Mouse (Mus musculus) left cerebral cortex, adult 18-20 months (tissue): ENCODE measurements around the gene Arl2bp. TPM values are rescaled to one million over a fixed set of nuclear protein-coding genes. Genes with fewer than 3 reads are reported as not detected.

ENCODE experiments used
- DNase-seq, 2 experiments: peaks; one replicate each; pipeline ENCODE4 v3.0.0; 2021 to 2022; ENCODE audit warnings: low spot score in 2 of 2, mixed read lengths in 1 of 2
- long read RNA-seq, 2 experiments: library from polyadenylated mRNA; stranded (forward); transcript quantifications; one replicate each; pipeline ENCODE4 v2.0.0; 2021
- total RNA-seq, 2 experiments: library from RNA; stranded (reverse); gene quantifications; 2 replicates each; pipeline ENCODE4 v1.2.3; 2021

Gene Arl2bp
- 100 to 1,000 TPM; 135 to 140 TPM for total RNA-seq
- long read RNA-seq, experiment 1, transcript Arl2bp-202 (6 exons, 1,133 nt): minor isoform, 5 of 24 reads
- long read RNA-seq, experiment 1, transcript Arl2bp-201 (6 exons, 2,063 nt): major isoform, 14 of 24 reads
- long read RNA-seq, experiment 1, partial matches to known transcripts: 0 of 24 reads
- long read RNA-seq, experiment 1, other reads (novel, unspliced or antisense): 4 of 24 reads
- long read RNA-seq, experiment 2, transcript Arl2bp-201 (6 exons, 2,063 nt): major isoform, 9 of 17 reads
- long read RNA-seq, experiment 2, partial matches to known transcripts: 0 of 17 reads
- long read RNA-seq, experiment 2, other reads (novel, unspliced or antisense): 6 of 17 reads

DNA sequence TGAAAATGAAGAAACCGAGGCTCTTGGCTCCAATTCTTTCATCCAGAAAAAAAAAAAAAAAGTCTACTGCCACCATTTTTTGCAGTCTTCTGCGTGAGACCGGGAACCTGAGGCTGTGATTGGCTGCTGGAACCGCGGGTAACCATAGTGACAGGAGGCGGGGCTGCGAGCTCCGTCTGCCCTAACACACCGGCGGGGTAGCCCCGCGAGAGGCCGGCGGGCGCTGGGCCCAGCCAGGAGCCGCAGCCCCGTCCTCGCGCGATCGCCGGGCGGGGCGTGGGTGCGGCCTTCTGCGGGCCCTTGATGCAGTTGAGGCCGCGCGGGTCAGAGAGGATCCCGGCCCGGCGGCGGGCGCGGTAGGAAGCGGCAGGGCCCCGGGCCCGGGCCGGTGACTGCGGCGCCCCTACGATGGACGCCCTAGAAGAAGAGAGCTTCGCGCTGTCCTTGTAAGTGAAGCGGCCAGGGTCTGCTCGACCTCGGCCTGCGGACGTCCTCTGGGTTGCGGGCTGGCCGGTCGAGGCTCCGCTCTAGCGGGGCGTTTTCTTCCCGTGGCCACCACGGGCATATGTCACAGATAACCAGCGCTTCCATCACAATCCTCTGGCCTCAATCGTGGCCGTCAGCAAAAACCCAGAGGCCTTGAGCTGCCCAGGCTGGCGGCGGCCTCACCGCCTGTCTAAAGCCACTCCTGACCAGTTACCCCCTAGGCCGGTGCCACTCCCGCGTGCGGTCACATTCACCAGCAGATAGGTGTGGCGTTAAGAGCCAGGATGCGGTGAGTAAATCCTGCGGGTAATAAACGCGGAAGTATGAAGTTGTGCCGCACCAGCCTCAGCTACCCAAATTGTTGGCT, at the start of gene Arl2bp:
TSS of gene Arl2bp (plus strand) at position 145 of the 853 bp plus-strand sequence.
- peak; percentile 91 to 93 for DNase-seq

- no peak for DNase-seq
Observed at GRCm38 (mm10) chr8:94624885-94625284, 41.5 kb upstream of the Arl2bp start.

GRCm38 (mm10) chr8:94633564-94634194, 32.7 kb upstream of the Arl2bp start:
- DNase-seq: no peak

GRCm38 (mm10) chr8:94634211-94634610, 32.2 kb upstream of the Arl2bp start:
- no peak for DNase-seq

GRCm38 (mm10) chr8:94641183-94641582, 25.2 kb upstream of the Arl2bp start:
- DNase-seq: no peak

DNA sequence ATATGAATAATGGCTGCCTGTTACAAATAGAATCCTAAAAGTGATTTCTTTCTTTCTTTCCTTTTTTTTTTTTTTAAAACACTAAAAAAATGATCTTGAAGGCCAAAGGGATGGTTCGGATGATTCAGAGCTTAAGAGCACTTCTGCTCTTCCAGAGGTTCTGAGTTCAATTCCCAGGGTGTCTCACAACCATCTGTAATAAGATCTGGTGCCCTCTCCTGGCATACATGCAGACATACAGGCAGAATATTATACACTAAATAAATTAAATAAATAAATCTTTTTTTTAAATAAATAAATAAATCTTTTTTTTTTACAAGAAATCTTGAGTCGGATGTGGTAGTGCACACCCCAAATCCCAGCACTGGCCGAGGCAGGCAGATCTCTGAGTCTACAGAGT, 24.5 kb upstream of the Arl2bp start:
- DNase-seq: no peak

GRCm38 (mm10) chr8:94645202-94645601, 21.2 kb upstream of the Arl2bp start:
- DNase-seq: no peak

GRCm38 (mm10) chr8:94646165-94646564, 20.2 kb upstream of the Arl2bp start:
- peak in 1 of 2 experiments; percentile 3 for DNase-seq

DNA sequence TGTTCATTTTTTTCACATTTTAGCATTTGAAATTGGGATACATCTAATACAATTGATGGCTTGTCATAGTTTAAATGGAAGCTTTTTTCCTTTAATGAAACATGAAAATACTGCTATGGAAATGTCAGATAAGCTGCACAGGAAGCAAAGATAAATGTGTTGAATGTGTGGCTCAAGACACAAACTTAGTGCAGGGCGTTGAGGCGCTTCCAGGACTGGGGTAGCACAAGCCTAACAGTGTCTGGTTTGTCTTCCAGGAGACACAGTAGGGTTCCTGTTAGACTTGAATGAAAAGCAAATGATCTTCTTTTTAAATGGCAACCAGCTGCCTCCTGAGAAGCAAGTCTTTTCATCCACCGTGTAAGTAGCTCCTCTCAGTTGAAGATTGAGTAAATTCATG, 16.9 kb upstream of the Arl2bp start:
- DNase-seq: no peak

- no peak for DNase-seq
Observed at GRCm38 (mm10) chr8:94652951-94653350, 13.4 kb upstream of the Arl2bp start.

- DNase-seq: no peak
Observed at GRCm38 (mm10) chr8:94654994-94655393, 11.4 kb upstream of the Arl2bp start.

GRCm38 (mm10) chr8:94658031-94658430, 8.4 kb upstream of the Arl2bp start:
- DNase-seq: no peak

GRCm38 (mm10) chr8:94660418-94660817, 6.0 kb upstream of the Arl2bp start:
- DNase-seq: no peak

DNA sequence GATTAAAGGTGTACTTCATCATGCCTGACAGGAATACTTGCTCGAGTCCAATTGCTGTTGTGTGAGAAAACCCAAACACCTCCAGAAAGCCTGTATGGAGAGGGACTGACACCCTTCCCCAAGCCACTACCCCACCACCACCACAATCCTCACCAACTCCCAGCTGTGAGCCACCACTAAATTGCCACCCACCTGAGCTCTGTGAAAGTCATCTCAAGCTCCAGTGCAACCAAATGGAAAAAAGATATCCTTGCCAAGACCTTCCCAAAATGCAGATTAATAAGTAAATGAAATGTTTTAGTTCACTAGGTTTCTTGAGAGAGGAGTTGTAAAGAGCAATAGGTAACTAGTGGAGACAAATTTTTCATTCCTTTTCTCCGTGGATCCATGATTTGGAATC, 1.7 kb upstream of the Arl2bp start:
- DNase-seq: no peak

- DNase-seq: no peak
Observed at GRCm38 (mm10) chr8:94674384-94674783, 8.0 kb downstream of the Arl2bp start.

DNA sequence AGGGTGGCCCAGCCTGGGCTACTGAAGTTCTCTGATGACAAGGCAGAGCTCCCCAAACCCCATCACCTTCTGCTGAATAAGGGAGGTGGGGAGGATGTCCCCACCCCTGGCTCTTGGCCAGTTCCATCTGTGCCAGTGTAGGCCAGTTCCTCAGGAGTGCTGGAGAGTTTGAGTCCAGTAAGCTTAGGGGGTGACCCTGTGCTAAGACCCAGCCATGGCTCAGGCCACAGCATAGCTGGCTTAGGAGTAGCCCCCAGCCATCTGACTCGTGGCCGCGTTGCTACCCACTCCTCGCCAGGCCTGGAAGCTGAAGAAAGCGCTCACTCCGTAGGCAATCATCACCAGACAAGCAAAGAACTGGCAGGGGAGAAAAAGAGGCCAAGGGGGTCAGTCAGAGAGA, 9.5 kb downstream of the Arl2bp start:
- no peak for DNase-seq

DNA sequence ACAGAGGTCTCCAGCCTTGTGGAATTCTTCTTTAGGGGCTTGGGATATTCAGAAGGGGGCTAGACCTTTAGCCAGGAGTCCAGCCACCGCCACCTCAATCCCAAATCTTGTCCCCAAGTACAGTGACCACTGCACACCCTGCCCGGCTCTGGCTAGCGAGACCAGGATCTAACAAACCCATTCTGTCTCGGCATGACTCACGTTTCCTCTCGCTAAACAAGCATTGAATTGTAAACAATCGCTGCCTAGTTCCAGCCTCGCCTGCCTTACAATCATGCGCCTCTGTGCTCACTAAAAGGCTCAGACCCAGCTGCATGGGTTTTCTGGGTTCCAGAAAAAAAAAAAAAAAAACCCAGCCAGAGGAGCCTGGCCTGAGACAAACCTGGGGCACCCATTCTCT, 12.2 kb downstream of the Arl2bp start:
- peak in 1 of 2 experiments; percentile 25 for DNase-seq

DNA sequence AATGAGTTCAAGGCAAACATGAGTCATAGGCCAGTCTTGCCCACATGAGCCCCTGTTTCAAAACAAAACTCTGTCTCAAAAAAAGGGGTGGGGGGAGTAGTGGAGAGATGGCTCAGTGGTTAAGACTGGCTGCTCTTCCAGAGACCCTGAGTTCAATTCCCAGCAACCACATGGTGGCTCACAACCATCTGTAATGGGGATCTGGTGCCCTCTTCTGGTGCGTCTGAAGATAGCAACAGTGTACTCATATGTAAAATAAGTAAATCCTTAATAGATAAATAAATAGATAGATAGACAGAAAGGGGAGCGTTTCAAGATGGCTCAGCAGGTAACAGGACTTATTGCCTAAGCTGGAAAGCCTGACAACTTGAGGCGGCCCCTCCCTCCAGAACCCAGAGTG, 14.0 kb downstream of the Arl2bp start:
- DNase-seq: no peak

DNA sequence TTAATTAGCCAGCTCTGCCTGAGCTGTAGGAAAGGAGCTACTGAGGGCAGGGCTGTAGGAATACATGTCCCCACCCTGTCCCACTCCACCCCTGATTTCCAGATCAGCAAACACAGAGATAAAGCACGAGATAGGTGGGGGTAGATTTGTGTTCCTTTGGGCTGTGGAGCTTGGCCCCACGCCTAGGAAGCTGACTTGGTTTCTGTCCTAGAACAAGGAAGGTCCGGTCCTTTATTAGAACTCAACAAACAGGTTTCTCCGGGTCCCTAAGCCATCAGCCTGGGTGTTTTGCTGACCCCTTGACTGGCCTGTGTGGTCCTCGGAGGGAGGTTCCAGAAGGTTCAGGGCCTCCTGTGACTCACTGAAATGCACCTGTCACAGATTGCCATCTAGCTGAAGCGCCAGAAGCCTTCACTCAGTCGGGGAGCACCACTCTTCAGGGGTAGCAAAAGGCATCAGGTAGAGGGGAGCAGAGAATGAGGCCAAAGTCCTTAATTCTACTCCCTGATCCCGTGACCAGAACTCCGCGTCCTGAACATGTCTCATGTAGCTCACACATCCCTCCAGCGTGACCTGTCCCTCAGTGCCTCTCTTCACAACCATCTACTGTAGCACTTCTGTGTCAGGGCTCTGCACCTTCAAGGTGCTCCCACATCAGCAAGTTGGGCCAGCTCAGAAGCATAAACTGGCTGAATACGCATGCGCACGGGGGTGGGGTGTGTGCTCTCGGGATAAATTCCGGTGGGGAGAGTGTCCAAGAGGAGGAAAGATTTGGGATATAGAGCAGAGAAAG, 16.5 kb downstream of the Arl2bp start:
- no peak for DNase-seq

- no peak for DNase-seq
Observed at GRCm38 (mm10) chr8:94684287-94684686, 17.9 kb downstream of the Arl2bp start.

DNA sequence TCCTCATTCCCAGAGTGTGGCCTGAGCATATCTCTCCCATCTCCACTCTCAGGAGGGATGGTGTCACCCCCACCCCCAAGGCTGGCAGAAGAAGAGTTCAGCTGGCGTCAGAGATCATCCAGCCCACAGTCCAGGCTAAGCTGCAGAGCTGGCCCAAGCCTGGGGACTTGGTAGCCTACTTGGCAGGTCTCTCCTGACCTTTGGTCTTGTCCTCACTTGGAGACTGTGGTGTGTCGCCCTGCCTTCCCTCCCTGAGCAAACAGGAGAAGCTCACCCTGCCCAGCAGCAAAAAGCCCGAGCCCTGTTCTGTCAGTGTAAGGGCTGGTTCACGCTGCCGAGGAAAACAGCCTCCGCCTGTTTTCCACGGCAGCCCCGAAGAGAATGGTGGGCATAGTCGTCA, 19.6 kb downstream of the Arl2bp start:
- no peak for DNase-seq
